Mouse (Mus musculus) neural tube, embryonic 12.5 days (tissue): ENCODE results near the gene Kpnb1. TPM values are rescaled to one million over a fixed set of nuclear protein-coding genes. Genes with fewer than 3 reads are reported as not detected.

Experiments used
- ATAC-seq: fragments of 200-750 bp; cut with Nextera tagmentation; 2 replicates; pipeline ENCODE4 v1.8.0; 2017; ENCODE audit warnings: low read depth, mild to moderate bottlenecking, moderate TSS enrichment, moderate library complexity; ENCODE audit not compliant: low FRiP score
- H3K27ac ChIP-seq: fragments of 300-500 bp; sonication (generic); 2 replicates; pipeline ENCODE4 v1.5.1; 2016
- H3K27me3 ChIP-seq: fragments of 300-500 bp; sonication (generic); replicated peaks from 2 replicates; pipeline ENCODE4 v1.6.1; 2016; ENCODE audit warnings: mild to moderate bottlenecking
- H3K36me3 ChIP-seq: fragments of 300-500 bp; sonication (generic); 2 replicates; pipeline ENCODE4 v1.6.1; 2016; ENCODE audit warnings: mild to moderate bottlenecking
- H3K4me1 ChIP-seq: fragments of 300-500 bp; sonication (generic); 2 replicates; pipeline ENCODE4 v1.6.1; 2016
- H3K4me2 ChIP-seq: fragments of 300-500 bp; sonication (generic); replicated peaks from 2 replicates; pipeline ENCODE4 v1.6.1; 2016; ENCODE audit warnings: mild to moderate bottlenecking
- H3K4me3 ChIP-seq: fragments of 300-500 bp; sonication (generic); 2 replicates; pipeline ENCODE4 v1.5.1; 2016
- H3K9ac ChIP-seq: fragments of 300-500 bp; sonication (generic); 2 replicates; pipeline ENCODE4 v1.6.1; 2016; ENCODE audit warnings: mild to moderate bottlenecking
- H3K9me3 ChIP-seq: fragments of 300-500 bp; sonication (generic); 2 replicates; pipeline ENCODE4 v1.6.1; 2016; ENCODE audit warnings: mild to moderate bottlenecking
- WGBS: fragments of 180-500 bp; shearing (Covaris S2); methylation state at CpG from one replicate; pipeline ENCODE4 v1.1.7; 2016; 5-methylcytosine and 5-hydroxymethylcytosine counted together
- polyA plus RNA-seq: library from polyadenylated mRNA; unstranded; fragments of >200 nt; fragmentation: Nextera tagmentation; extraction: Ambion mirVana; gene quantifications from 2 replicates; pipeline ENCODE4 v1.2.1, GENCODE M21; 2016

The Kpnb1 gene
- polyA plus RNA-seq, 1 experiment from 2014 or later, result 53.1 TPM

GRCm38 (mm10) chr11:97132185-97132584, 55.5 kb downstream of the Kpnb1 start:
- no peaks in the 10 kb centered on the region for H3K9me3 ChIP-seq
- peaks cover 21% of the 10 kb centered on the region for H3K27me3 ChIP-seq
- H3K27ac ChIP-seq, result no peak overlapping the region
- no peak for ATAC-seq
- H3K36me3 ChIP-seq, result peaks cover 3% of the 10 kb centered on the region
- no peak overlapping the region for H3K4me3 ChIP-seq
- 28% methylated on average over 6 of the region's 6 CpGs for WGBS
- peaks cover 9% of the 10 kb centered on the region; the same call in 1 of the 2 replicates for H3K4me1 ChIP-seq
- no peak overlapping the region for H3K9ac ChIP-seq
- no peak overlapping the region for H3K4me2 ChIP-seq

- WGBS, result 79% methylated on average over 2 of the region's 2 CpGs
- H3K27ac ChIP-seq, result no peak overlapping the region
- H3K27me3 ChIP-seq, result peaks cover 21% of the 10 kb centered on the region
- H3K4me2 ChIP-seq, result no peak overlapping the region
- no peak overlapping the region for H3K4me3 ChIP-seq
- H3K36me3 ChIP-seq, result no peaks in the 10 kb centered on the region
- no peaks in the 10 kb centered on the region for H3K9me3 ChIP-seq
- no peak overlapping the region for H3K9ac ChIP-seq
- ATAC-seq, result no peak
- peaks cover 13% of the 10 kb centered on the region; the same call in 1 of the 2 replicates for H3K4me1 ChIP-seq
These were observed 56.0 kb downstream of the Kpnb1 start for GRCm38 (mm10) chr11:97131683-97132082.

- WGBS, result 91% methylated on average over 6 of the region's 7 CpGs
- no peak overlapping the region for H3K9ac ChIP-seq
- H3K36me3 ChIP-seq, result no peaks in the 10 kb centered on the region
- peaks cover 14% of the 10 kb centered on the region; the same call in 1 of the 2 replicates for H3K4me1 ChIP-seq
- H3K27me3 ChIP-seq, result peaks cover 13% of the 10 kb centered on the region
- no peak overlapping the region for H3K4me3 ChIP-seq
- no peak overlapping the region for H3K4me2 ChIP-seq
- no peak for ATAC-seq
- H3K27ac ChIP-seq, result no peak overlapping the region
- H3K9me3 ChIP-seq, result no peaks in the 10 kb centered on the region
These were observed 57.4 kb downstream of the Kpnb1 start for GRCm38 (mm10) chr11:97130318-97130717.

DNA sequence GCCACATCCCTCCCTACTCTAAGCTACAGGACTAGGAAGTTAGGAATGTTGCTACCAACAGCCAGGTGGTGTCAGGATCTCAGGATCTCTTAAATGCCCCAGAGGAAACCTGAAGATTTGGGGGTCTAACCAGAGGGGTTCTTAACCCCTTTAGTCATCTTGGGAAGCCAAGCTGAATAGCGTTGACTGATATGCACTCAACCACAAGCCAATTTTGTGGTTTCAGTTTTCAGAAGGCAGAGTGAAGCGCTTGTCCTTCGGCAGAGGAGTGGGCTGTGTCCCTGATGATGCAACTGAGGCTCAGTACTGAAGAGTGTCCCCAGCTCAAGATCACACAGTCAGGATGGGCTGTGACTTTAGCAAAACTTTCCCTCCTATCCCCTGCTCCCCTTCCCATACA, 58.7 kb downstream of the Kpnb1 start:
- no peak for ATAC-seq
- H3K9ac ChIP-seq, result no peak overlapping the region
- H3K27ac ChIP-seq, result no peak overlapping the region
- 71% methylated on average over 3 of the region's 3 CpGs for WGBS
- H3K36me3 ChIP-seq, result no peaks in the 10 kb centered on the region
- no peaks in the 10 kb centered on the region for H3K9me3 ChIP-seq
- peaks cover 13% of the 10 kb centered on the region for H3K27me3 ChIP-seq
- no peak overlapping the region for H3K4me3 ChIP-seq
- H3K4me1 ChIP-seq, result peaks cover 14% of the 10 kb centered on the region
- no peak overlapping the region for H3K4me2 ChIP-seq

DNA sequence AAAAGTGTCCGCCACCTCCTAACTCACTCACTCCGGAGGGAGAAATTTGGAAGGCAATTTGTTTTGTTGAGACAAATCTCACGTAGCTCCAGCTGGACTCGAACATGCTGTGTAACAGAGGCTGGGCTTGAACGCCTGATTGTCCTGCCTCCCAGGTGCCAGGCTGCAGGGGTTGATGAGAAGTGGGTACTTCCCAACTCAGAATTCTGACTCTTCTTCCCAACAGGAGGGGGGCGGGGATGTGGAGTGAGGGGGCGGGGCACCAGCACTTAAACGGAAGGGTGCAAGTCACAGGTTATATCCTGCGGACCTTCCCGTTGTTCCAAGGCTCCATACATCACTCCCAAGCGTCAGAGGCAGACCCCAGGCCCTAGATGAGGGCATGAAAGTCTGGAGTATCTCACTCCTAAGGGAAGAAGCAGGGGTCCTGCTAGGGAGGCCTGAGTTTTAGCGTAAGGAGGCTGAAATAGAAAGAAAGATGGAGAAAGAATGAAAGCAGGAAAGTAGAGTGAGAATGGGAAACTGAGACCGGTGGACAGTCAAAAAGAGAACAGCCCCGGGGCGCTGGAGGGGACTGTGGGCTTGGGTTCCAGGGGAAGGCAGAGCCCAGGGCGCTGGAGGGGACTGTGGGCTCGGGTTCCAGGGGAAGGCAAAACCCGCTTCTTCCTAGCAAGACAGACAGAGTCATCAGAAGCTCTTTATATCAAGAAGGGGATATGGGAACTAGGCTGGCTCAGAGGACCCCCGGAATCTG, 60.0 kb downstream of the Kpnb1 start:
- H3K36me3 ChIP-seq, result no peaks in the 10 kb centered on the region
- peak overlapping the region; percentile 75 for H3K4me2 ChIP-seq
- 17% methylated on average over 19 of the region's 19 CpGs for WGBS
- H3K4me1 ChIP-seq, result peaks cover 19% of the 10 kb centered on the region
- no peak for ATAC-seq
- peaks cover 13% of the 10 kb centered on the region for H3K27me3 ChIP-seq
- H3K27ac ChIP-seq, result no peak overlapping the region
- peak overlapping the region; percentile 34 for H3K4me3 ChIP-seq
- peak overlapping the region; percentile 42; the same call in 1 of the 2 replicates for H3K9ac ChIP-seq
- H3K9me3 ChIP-seq, result no peaks in the 10 kb centered on the region

GRCm38 (mm10) chr11:97126645-97127468, 60.8 kb downstream of the Kpnb1 start:
- H3K4me2 ChIP-seq, result peak overlapping the region; percentile 75
- peak; percentile 29; the same call in 1 of the 2 replicates for ATAC-seq
- WGBS, result 4% methylated on average over 32 of the region's 32 CpGs
- peaks cover 13% of the 10 kb centered on the region for H3K27me3 ChIP-seq
- no peaks in the 10 kb centered on the region for H3K36me3 ChIP-seq
- peak overlapping the region; percentile 34 for H3K4me3 ChIP-seq
- H3K27ac ChIP-seq, result no peak overlapping the region
- H3K4me1 ChIP-seq, result peaks cover 19% of the 10 kb centered on the region
- no peaks in the 10 kb centered on the region for H3K9me3 ChIP-seq
- H3K9ac ChIP-seq, result peak overlapping the region; percentile 42; the same call in 1 of the 2 replicates

GRCm38 (mm10) chr11:97124266-97125036, 63.2 kb downstream of the Kpnb1 start:
- no peak overlapping the region for H3K4me2 ChIP-seq
- peaks cover 8% of the 10 kb centered on the region for H3K27me3 ChIP-seq
- ATAC-seq, result no peak
- peaks cover 19% of the 10 kb centered on the region for H3K4me1 ChIP-seq
- no peaks in the 10 kb centered on the region for H3K9me3 ChIP-seq
- 63% methylated on average over 10 of the region's 10 CpGs for WGBS
- H3K27ac ChIP-seq, result no peak overlapping the region
- H3K9ac ChIP-seq, result no peak overlapping the region
- no peaks in the 10 kb centered on the region for H3K36me3 ChIP-seq
- H3K4me3 ChIP-seq, result no peak overlapping the region

DNA sequence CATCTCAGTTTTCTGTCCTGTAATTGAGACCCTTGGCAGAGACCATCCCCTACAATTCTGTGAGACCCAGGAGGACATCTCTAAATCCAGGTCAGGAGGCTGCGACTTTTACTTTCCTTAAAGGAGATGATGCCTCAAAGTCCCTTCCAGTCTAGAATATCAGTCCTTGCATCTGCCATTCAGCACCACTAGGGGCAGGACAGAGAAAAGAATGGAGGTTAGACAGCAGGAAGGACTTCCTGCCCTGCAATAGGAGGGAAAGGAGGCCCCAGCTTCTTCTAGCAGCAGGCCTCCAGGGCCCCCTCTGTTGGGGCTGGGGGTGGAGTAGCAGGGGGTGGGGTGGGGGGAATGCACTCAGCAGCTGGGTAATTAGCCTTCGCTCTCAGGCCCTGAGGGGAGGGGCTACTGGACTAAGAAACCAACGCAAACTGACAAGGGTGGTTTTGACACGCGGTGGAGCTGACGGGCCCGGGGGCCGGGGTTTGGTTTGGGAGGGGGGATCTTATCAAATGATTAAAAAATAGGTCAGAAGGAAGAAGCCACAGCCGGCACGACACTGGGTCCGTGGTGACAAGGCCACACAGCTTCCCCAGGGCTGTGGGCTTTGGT, 64.3 kb downstream of the Kpnb1 start:
- Histone ChIP-seq H3K36me3 (no peaks in the 10 kb centered on the region), H3K27me3 (peaks cover 12% of the 10 kb centered on the region), H3K4me1 (peaks cover 19% of the 10 kb centered on the region), H3K4me2 (no peak overlapping the region), H3K9ac (0 out of 2 replicates have a peak overlapping the region, but pooled peaks have one; percentile 26), H3K27ac (no peak overlapping the region), H3K4me3 (no peak overlapping the region), H3K9me3 (no peaks in the 10 kb centered on the region)
- WGBS, result 21% methylated on average over 11 of the region's 11 CpGs
- no peak for ATAC-seq

- Histone ChIP-seq H3K9me3 (no peaks in the 10 kb centered on the region), H3K4me2 (no peak overlapping the region), H3K4me3 (no peak overlapping the region), H3K36me3 (no peaks in the 10 kb centered on the region), H3K27me3 (peaks cover 32% of the 10 kb centered on the region), H3K27ac (no peak overlapping the region), H3K4me1 (peaks cover 8% of the 10 kb centered on the region; the same call in 1 of the 2 replicates), H3K9ac (no peak overlapping the region)
- no peak for ATAC-seq
- 69% methylated on average over 3 of the region's 3 CpGs for whole genome bisulfite sequencing
These were observed 67.0 kb downstream of the Kpnb1 start for GRCm38 (mm10) chr11:97120641-97121040.

DNA sequence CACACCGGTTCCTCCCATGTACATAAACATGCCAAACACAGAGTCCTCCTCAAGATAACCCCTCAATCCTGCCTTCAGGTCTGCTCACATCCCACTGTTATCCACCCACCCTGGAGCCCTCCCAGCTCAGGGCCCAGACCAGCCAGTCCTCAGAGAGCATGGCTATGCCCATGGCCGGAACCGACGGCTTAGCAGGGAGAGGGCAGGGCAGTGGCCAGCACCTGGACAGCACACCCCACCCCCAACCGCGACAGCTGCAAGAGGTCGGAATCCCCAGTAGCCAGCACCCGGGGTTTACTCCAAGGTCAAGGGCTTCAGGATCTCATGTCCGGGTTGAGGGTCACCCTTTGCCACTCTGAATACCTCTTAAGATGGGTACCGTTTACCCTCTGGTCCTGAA, 67.5 kb downstream of the Kpnb1 start:
- Histone ChIP-seq H3K9me3 (no peaks in the 10 kb centered on the region), H3K4me2 (no peak overlapping the region), H3K36me3 (no peaks in the 10 kb centered on the region), H3K4me1 (peaks cover 12% of the 10 kb centered on the region), H3K4me3 (no peak overlapping the region), H3K9ac (no peak overlapping the region), H3K27ac (no peak overlapping the region), H3K27me3 (peaks cover 36% of the 10 kb centered on the region)
- WGBS, result 56% methylated on average over 10 of the region's 10 CpGs
- ATAC-seq, result no peak

GRCm38 (mm10) chr11:97115797-97116196, 71.9 kb downstream of the Kpnb1 start:
- peaks cover 20% of the 10 kb centered on the region for H3K4me1 ChIP-seq
- 7% methylated on average over 11 of the region's 11 CpGs for WGBS

More at GRCm38 (mm10) chr11:97115797-97116196, 71.9 kb downstream of the Kpnb1 start:
- Histone ChIP-seq H3K36me3 (no peaks in the 10 kb centered on the region), H3K9me3 (no peaks in the 10 kb centered on the region), H3K4me3 (0 out of 2 replicates have a peak overlapping the region, but pooled peaks have one; percentile 36), H3K27me3 (peaks cover 69% of the 10 kb centered on the region), H3K27ac (no peak overlapping the region), H3K4me2 (peak overlapping the region; percentile 71), H3K9ac (no peak overlapping the region)
- no peak for ATAC-seq
